Mouse (Mus musculus) kidney, embryonic 14.5 days (tissue): ENCODE measurements around the gene Blnk. TPM values are rescaled to one million over a fixed set of nuclear protein-coding genes. Genes with fewer than 3 reads are reported as not detected.

Experiments used
- ATAC-seq: fragments of 200-750 bp; cut with Nextera tagmentation; 2 replicates; pipeline ENCODE4 v1.8.0; 2017; ENCODE audit warnings: moderate number of reproducible peaks, mild to moderate bottlenecking, moderate TSS enrichment, moderate library complexity; ENCODE audit not compliant: low FRiP score, low TSS enrichment
- H3K27ac ChIP-seq: fragments of 300-500 bp; sonication (generic); 2 replicates; pipeline ENCODE4 v1.5.1; 2014; ENCODE audit warnings: low read depth, mild to moderate bottlenecking, low read length, moderate library complexity, mixed read lengths
- H3K27me3 ChIP-seq: fragments of 300-500 bp; sonication (generic); 2 replicates; pipeline ENCODE4 v1.6.1; 2014; ENCODE audit warnings: mild to moderate bottlenecking, low read length; ENCODE audit not compliant: control insufficient read depth, insufficient read depth
- H3K36me3 ChIP-seq: fragments of 300-500 bp; sonication (generic); 2 replicates; pipeline ENCODE4 v1.6.1; 2014; ENCODE audit warnings: low read length, mixed read lengths; ENCODE audit not compliant: control insufficient read depth, insufficient read depth
- H3K4me1 ChIP-seq: fragments of 300-500 bp; sonication (generic); 2 replicates; pipeline ENCODE4 v1.6.1; 2014; ENCODE audit warnings: low read length, mixed read lengths; ENCODE audit not compliant: control insufficient read depth, insufficient read depth
- H3K4me2 ChIP-seq: fragments of 300-500 bp; sonication (generic); replicated peaks from 2 replicates; pipeline ENCODE4 v1.6.1; 2014; ENCODE audit warnings: low read depth, mild to moderate bottlenecking, low read length
- H3K4me3 ChIP-seq: fragments of 300-500 bp; sonication (generic); 2 replicates; pipeline ENCODE4 v1.5.1; 2014; ENCODE audit warnings: mild to moderate bottlenecking, low read length
- H3K9ac ChIP-seq: fragments of 300-500 bp; sonication (generic); 2 replicates; pipeline ENCODE4 v1.6.1; 2014; ENCODE audit warnings: low read depth, mild to moderate bottlenecking, low read length, moderate library complexity
- H3K9me3 ChIP-seq: fragments of 300-500 bp; sonication (generic); 2 replicates; pipeline ENCODE4 v1.6.1; 2016; ENCODE audit warnings: low read length; ENCODE audit not compliant: control insufficient read depth
- WGBS: fragments of 180-500 bp; shearing (Covaris S2); extraction: QIAGEN DNeasy Blood & Tissue Kit; methylation state at CpG from one replicate; pipeline ENCODE4 v1.1.7; 2014; 5-methylcytosine and 5-hydroxymethylcytosine counted together
- polyA plus RNA-seq: library from polyadenylated mRNA; unstranded; fragments of >200 nt; fragmentation: Nextera tagmentation; extraction: Ambion mirVana; gene quantifications from 2 replicates; pipeline ENCODE4 v1.2.1, GENCODE M21; 2014

Gene Blnk
- polyA plus RNA-seq, 1 experiment from 2014 or later = 11.9 TPM

DNA sequence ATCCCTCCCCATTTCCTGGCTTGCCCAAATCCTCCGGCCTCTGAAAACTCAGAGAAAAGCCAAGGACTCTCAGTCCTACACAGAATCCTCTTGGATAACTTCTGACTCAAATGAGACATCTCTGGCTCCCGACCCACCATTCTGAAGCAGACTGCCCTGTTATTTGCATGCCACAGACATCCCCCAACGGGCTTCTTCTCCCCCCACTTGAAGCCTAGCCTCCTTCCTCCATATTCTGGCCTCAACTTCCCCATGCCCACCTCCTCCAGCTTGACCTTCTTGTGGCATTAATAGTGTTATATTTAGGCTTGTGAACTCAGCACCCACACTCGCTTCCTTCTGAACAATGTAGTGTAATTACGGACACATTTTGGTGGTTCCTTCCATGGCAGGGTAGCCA, 13.7 kb downstream of the Blnk start:
- no peak overlapping the region for H3K9ac ChIP-seq
- ATAC-seq = no peak
- no peaks in the 10 kb centered on the region for H3K4me1 ChIP-seq
- H3K4me2 ChIP-seq = no peak overlapping the region
- H3K9me3 ChIP-seq = no peaks in the 10 kb centered on the region
- H3K36me3 ChIP-seq = no peaks in the 10 kb centered on the region
- 81% methylated on average over 5 of the region's 5 CpGs for WGBS
- H3K27me3 ChIP-seq = no peaks in the 10 kb centered on the region
- H3K4me3 ChIP-seq = no peak overlapping the region
- H3K27ac ChIP-seq = no peak overlapping the region

DNA sequence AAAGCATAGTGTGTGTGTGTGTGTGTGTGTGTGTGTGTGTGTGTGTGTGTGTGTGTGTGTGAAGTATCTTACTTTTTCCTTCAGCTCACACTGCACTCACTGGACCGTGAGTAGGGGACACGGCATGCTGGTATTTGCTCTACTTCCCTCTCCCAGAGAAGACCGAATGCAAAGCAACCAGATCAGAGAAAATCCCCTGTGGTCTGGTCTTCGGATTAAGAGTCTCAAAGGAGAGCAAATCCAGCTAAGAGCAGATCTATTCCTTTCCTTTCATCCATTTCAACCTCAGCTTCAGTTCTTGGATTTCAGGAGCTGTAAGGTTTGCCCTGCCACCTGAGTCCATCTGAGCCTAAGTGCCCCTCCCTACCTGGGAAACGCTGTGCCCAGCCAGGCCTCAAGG, 16.3 kb downstream of the Blnk start:
- H3K27me3 ChIP-seq = no peaks in the 10 kb centered on the region
- WGBS = 55% methylated on average over 5 of the region's 5 CpGs
- no peak overlapping the region for H3K9ac ChIP-seq
- no peaks in the 10 kb centered on the region for H3K9me3 ChIP-seq
- H3K4me3 ChIP-seq = no peak overlapping the region
- H3K4me1 ChIP-seq = no peaks in the 10 kb centered on the region
- H3K4me2 ChIP-seq = no peak overlapping the region
- no peak for ATAC-seq
- H3K27ac ChIP-seq = no peak overlapping the region
- no peaks in the 10 kb centered on the region for H3K36me3 ChIP-seq

DNA sequence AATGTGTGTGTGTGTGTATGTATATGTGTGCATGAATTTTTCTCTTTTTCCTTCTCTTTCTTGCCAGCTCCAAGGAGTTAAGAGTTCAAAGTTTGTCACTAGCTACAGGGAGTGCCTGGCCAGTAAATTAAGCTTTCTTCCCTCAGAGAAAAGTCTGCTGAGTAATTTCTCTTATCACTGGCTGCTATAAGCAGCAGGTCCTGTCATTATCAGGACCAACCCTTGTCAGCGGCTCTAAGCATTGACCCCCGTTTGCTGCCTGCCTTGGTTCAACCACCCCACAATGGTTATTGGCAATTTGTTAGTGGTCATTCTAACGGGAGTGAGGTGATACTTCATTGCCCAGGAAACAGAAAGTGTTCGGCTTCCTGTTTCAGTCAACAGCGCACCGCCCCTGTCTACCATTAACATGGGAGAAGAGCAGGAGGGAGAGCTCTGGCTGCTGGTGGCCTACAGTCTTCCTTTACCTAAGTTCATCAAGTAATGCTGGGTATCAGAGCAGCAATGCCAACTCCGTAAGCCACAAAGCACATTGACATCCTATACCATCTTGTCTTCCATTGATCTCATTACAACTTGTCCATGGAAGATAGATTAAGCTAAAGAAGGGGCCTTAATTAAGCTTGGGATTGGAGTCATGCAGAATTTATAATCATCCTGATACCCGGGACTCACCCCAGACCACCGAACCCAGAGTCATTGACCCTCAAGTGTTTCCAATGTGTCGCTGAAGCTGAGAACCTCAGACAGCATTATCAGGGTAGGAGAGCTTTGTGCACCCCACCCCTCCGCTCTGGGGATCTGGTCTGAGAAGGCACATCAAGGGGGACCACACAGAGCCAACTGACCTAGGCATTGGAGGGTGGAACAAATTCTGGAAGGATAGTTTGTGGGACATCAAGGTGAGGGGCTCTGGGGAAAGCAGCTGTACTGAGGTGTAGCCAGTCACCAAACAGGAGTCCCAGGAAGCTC, 17.1 kb downstream of the Blnk start:
- no peaks in the 10 kb centered on the region for H3K9me3 ChIP-seq
- no peaks in the 10 kb centered on the region for H3K36me3 ChIP-seq

DNA sequence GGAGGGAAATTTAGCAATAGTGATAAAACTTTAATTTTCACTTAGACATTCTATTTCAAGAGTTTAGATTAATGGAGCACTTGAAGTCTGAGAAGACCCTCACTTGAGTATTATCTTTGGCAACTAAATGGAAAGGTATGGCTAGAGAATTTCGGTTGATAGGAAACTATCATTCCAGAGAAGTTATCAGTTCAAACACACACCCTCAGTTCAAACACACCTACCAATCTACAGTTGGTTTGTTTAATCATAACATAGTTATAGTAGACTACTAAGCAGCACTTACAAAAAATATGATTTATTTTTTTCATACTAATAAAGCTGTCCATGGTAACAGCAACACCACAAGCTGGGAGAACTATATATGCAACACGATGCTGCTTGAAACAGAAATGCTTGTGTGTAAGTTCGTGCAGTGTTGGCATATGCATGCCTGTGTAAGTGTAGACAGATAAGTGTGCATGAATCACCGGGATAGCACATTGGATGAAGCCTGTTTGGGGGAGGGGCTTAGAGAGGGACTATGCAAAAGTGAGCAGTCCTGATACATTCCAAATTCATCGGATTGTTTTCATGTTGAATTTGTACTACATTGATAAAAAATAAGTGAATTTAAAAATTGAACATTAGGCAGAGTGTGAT, 22.9 kb downstream of the Blnk start:
- Histone ChIP-seq H3K4me2 (no peak overlapping the region), H3K27me3 (no peaks in the 10 kb centered on the region), H3K9ac (no peak overlapping the region), H3K36me3 (no peaks in the 10 kb centered on the region), H3K4me1 (no peaks in the 10 kb centered on the region), H3K27ac (no peak overlapping the region), H3K4me3 (no peak overlapping the region), H3K9me3 (no peaks in the 10 kb centered on the region)
- 87% methylated on average over 5 of the region's 5 CpGs for WGBS
- ATAC-seq = no peak

More for the DNA sequence above, 17.1 kb downstream of the Blnk start:
- Histone ChIP-seq H3K4me1 (no peaks in the 10 kb centered on the region), H3K9ac (no peak overlapping the region), H3K4me2 (no peak overlapping the region), H3K27me3 (no peaks in the 10 kb centered on the region), H3K27ac (no peak overlapping the region), H3K4me3 (no peak overlapping the region)
- 72% methylated on average over 11 of the region's 11 CpGs for WGBS
- no peak for ATAC-seq

DNA sequence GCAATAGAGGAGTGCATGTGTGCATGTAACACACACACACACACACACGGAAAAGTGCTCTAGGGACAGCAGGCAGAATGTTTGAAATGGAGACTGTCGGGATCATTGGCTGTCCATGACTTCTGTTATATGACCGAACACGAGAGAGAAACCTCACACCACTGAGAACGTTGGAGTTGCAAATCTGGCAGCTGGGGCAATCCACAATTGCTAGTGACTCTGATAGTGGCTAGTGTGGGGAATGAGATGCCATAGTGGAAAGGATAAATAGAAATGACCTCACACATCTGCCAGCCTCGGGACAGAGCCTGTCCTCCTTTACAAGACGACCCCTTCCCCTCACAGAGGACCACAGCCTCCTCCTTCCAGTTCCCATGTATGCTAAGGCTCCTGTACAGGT, 23.6 kb downstream of the Blnk start:
- Histone ChIP-seq H3K4me1 (no peaks in the 10 kb centered on the region), H3K27me3 (no peaks in the 10 kb centered on the region), H3K4me3 (no peak overlapping the region), H3K9ac (no peak overlapping the region), H3K9me3 (no peaks in the 10 kb centered on the region), H3K36me3 (no peaks in the 10 kb centered on the region), H3K27ac (no peak overlapping the region), H3K4me2 (no peak overlapping the region)
- 69% methylated on average over 7 of the region's 7 CpGs for WGBS
- ATAC-seq = no peak

DNA sequence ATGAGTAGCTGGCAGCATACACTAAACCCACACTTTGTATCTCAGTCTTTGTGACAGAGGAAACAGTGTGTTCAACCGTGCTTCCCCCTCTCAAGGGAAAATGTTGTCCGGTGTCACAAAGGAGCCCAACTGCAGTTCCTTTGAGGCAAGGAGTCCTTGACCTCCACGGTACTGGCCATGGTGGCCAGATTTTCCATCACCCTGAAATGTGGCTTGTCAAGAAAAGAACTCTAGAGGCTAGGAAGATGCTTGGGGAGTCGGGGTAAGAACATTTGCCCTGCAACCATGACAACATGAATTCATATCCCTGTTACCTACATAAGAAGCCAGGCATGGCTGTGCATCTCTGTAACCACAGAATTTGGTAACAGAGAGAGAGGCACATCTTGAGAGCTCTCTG, 24.0 kb downstream of the Blnk start:
- Histone ChIP-seq H3K4me1 (no peaks in the 10 kb centered on the region), H3K4me2 (no peak overlapping the region), H3K4me3 (no peak overlapping the region), H3K9ac (no peak overlapping the region), H3K36me3 (no peaks in the 10 kb centered on the region), H3K27ac (no peak overlapping the region), H3K9me3 (no peaks in the 10 kb centered on the region), H3K27me3 (no peaks in the 10 kb centered on the region)
- WGBS = 77% methylated on average over 4 of the region's 4 CpGs
- no peak for ATAC-seq

DNA sequence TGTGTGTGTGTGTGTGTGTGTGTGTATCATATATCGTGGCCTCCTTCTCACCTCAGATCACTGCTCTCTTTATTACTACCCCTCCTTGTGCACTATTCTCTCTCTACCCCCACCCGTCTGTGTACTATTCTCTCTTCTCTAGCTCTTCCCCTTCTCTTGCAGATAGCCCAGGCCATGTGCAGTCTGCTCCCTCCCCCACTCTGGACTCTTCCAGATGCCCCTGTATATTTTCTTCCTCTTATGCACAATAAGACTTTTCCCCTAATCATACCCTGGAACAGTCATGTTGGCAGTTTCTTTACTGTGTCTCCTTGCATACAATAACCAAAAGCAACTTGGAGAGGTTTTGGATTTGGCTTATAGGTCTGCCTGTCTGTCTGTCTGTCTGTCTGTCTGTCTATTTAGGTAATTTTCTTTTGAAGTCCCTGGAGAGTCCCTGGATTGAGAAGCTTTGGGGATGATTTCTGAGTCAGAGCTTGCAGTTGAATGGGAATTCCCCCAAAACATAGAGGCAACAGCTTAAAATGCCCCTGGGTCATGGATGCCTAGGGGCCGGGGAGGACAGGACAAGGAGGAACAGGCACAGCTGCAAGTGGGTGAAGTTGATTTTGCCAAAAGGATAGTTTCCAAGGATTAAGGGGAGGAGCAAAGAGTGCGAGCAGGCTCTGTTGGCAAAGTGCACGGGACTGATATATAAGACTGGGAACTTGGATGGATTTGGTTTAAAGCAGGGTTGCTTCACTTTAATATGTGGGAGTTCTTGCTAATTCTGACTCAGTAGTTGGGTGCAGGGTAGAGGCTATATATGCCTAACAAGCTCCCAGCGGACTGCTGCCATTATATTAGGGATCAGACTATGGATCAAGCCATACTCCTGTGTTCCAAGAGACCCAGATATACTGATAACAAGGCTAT, 29.1 kb downstream of the Blnk start:
- H3K4me1 ChIP-seq = no peaks in the 10 kb centered on the region
- no peak for ATAC-seq
- H3K36me3 ChIP-seq = no peaks in the 10 kb centered on the region
- 82% methylated on average over 6 of the region's 6 CpGs for WGBS
- no peak overlapping the region for H3K27ac ChIP-seq
- H3K27me3 ChIP-seq = no peaks in the 10 kb centered on the region
- H3K9me3 ChIP-seq = no peaks in the 10 kb centered on the region
- H3K4me2 ChIP-seq = no peak overlapping the region
- H3K9ac ChIP-seq = no peak overlapping the region
- H3K4me3 ChIP-seq = no peak overlapping the region

DNA sequence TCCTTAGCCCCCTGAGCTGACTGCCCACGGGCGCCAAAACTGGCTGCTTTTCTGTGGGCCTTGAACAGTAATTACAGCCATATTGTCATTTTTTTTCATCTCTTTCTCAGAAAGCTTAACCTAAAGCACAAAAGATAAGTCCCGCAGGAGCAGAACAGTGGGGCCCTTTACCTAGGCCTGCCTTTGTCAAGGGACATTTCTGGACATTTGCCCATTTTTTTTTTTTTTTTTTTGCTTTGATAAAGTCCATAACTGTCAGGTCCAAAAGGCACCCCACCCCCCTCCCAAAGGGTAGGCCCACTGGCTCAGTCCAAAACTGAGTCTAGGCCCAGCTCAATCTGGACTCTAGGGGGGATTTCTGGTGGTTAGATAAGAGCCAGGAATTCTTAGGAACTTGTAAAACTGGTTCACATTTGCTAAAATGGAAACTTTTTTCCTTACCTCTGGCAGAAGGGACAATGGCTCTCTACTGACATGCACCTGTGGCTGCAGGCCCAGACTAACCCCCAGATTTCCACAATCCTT, 29.9 kb downstream of the Blnk start:
- H3K9me3 ChIP-seq = no peaks in the 10 kb centered on the region
- no peaks in the 10 kb centered on the region for H3K36me3 ChIP-seq
- H3K27me3 ChIP-seq = no peaks in the 10 kb centered on the region
- 72% methylated on average over 3 of the region's 3 CpGs for WGBS
- H3K4me1 ChIP-seq = no peaks in the 10 kb centered on the region
- H3K9ac ChIP-seq = no peak overlapping the region
- no peak overlapping the region for H3K4me3 ChIP-seq
- H3K4me2 ChIP-seq = no peak overlapping the region
- H3K27ac ChIP-seq = no peak overlapping the region
- ATAC-seq = no peak
